Mouse (Mus musculus): Measurements from ENCODE around the gene Tnnc1.

Tnnc1 gene

GRCm38 (mm10) chr14:31215157-31216002 is 7.3 kb downstream of the Tnnc1 start:
- peak; percentile 82 for DNase-seq

- DNase-seq: no peak
Observed at GRCm38 (mm10) chr14:31216846-31217245, 8.7 kb downstream of the Tnnc1 start, which contains the start of gene Nisch. Gene Nisch, minus strand, starts transcription at chr14:31216946.

GRCm38 (mm10) chr14:31217666-31218065 is 9.6 kb downstream of the Tnnc1 start, which contains the start of gene Sema3g:
Gene Sema3g, plus strand, starts transcription at chr14:31217860.
- peak; percentile 87 for DNase-seq

GRCm38 (mm10) chr14:31226978-31227377 is 18.9 kb downstream of the Tnnc1 start:
- DNase-seq: peak; percentile 67

- DNase-seq: no peak
Observed at GRCm38 (mm10) chr14:31228234-31228633, 20.1 kb downstream of the Tnnc1 start.

- DNase-seq: no peak
Observed at GRCm38 (mm10) chr14:31230442-31230841, 22.3 kb downstream of the Tnnc1 start.

GRCm38 (mm10) chr14:31232404-31233069 is 24.4 kb downstream of the Tnnc1 start:
- no peak for DNase-seq

- peak; percentile 51 for DNase-seq
Observed at GRCm38 (mm10) chr14:31233070-31233995, 25.2 kb downstream of the Tnnc1 start.

GRCm38 (mm10) chr14:31233996-31234591 is 26.0 kb downstream of the Tnnc1 start:
- DNase-seq: peak; percentile 91

GRCm38 (mm10) chr14:31237101-31237882 is 29.2 kb downstream of the Tnnc1 start:
- DNase-seq: no peak

- DNase-seq: no peak
Observed at GRCm38 (mm10) chr14:31240528-31240927, 32.4 kb downstream of the Tnnc1 start.

- no peak for DNase-seq
Observed at GRCm38 (mm10) chr14:31244777-31245176, 36.7 kb downstream of the Tnnc1 start.

- no peak for DNase-seq
Observed at GRCm38 (mm10) chr14:31245946-31246345, 37.8 kb downstream of the Tnnc1 start.

- DNase-seq: no peak
Observed at GRCm38 (mm10) chr14:31248396-31248795, 40.3 kb downstream of the Tnnc1 start.

GRCm38 (mm10) chr14:31250222-31251083 is 42.3 kb downstream of the Tnnc1 start:
- no peak for DNase-seq

- peak; percentile 97 for DNase-seq
Observed at GRCm38 (mm10) chr14:31251084-31251604, 43.0 kb downstream of the Tnnc1 start, which contains the start of the genes Phf7 and Bap1. Gene Phf7, minus strand, starts transcription at chr14:31251317. Gene Bap1, plus strand, starts transcription at chr14:31251450.

GRCm38 (mm10) chr14:31251626-31252025 is 43.5 kb downstream of the Tnnc1 start:
- no peak for DNase-seq

- no peak for DNase-seq
Observed at GRCm38 (mm10) chr14:31252091-31252490, 44.0 kb downstream of the Tnnc1 start.

- DNase-seq: peak; percentile 47
Observed at GRCm38 (mm10) chr14:31258476-31259050, 50.5 kb downstream of the Tnnc1 start.

GRCm38 (mm10) chr14:31260374-31260773 is 52.3 kb downstream of the Tnnc1 start:
- DNase-seq: no peak
